Mouse (Mus musculus) MEL (cell line): ENCODE data around the gene Zfp362. TPM values are rescaled to one million over a fixed set of nuclear protein-coding genes. Genes with fewer than 3 reads are reported as not detected.
A peak's percentile ranks its signal among the peaks of the same experiment; 100 is the strongest.

ENCODE experiments used
- DNase-seq: peaks from one replicate; pipeline ENCODE4 v3.0.0; 2011; ENCODE audit warnings: low read depth, low spot score
- H3K27ac ChIP-seq: 2 replicates; pipeline ENCODE4 v1.5.1; 2012; ENCODE audit warnings: low read depth, mild to moderate bottlenecking, control low read depth, low read length, moderate library complexity; ENCODE audit not compliant: control insufficient read depth
- H3K27me3 ChIP-seq, 2 experiments: fragments of 150-350 bp in 1 of 2; sonication (generic) in 1 of 2; 2 replicates each; pipeline ENCODE4 v1.6.1; 2012; ENCODE audit warnings: low read length in 2 of 2, mild to moderate bottlenecking in 2 of 2, improper control_type of control experiment in 1 of 2, moderate library complexity in 1 of 2; ENCODE audit not compliant: insufficient read depth in 2 of 2, control insufficient read depth in 1 of 2
- H3K36me3 ChIP-seq, 2 experiments: 2 replicates each; pipeline ENCODE4 v1.6.1; 2012 to 2014; ENCODE audit warnings: low read length in 2 of 2, improper control_type of control experiment in 1 of 2, inconsistent platforms in 1 of 2, mild to moderate bottlenecking in 1 of 2; ENCODE audit not compliant: insufficient read depth in 2 of 2, control insufficient read depth in 1 of 2
- H3K4me1 ChIP-seq, 2 experiments: fragments of 150-350 bp in 1 of 2; sonication (generic) in 1 of 2; 2 replicates each; pipeline ENCODE4 v1.6.1; 2012; ENCODE audit warnings: low read length in 2 of 2, improper control_type of control experiment in 1 of 2, mild to moderate bottlenecking in 1 of 2; ENCODE audit not compliant: insufficient read depth in 2 of 2, control insufficient read depth in 1 of 2
- H3K4me3 ChIP-seq, 2 experiments: fragments of 150-350 bp in 1 of 2; sonication (generic) in 1 of 2; 2 replicates each; pipeline ENCODE4 v1.5.1; 2012; ENCODE audit warnings: low read depth in 2 of 2, low read length in 2 of 2, mild to moderate bottlenecking in 2 of 2, moderate library complexity in 2 of 2, control low read depth in 1 of 2, improper control_type of control experiment in 1 of 2; ENCODE audit not compliant: control insufficient read depth in 1 of 2, insufficient read depth in 1 of 2
- H3K79me2 ChIP-seq: 2 replicates; pipeline ENCODE4 v1.6.1; 2012; ENCODE audit warnings: mild to moderate bottlenecking, low read length, moderate library complexity; ENCODE audit not compliant: control insufficient read depth, poor library complexity, insufficient read depth
- H3K9ac ChIP-seq: 2 replicates; pipeline ENCODE4 v1.6.1; 2012; ENCODE audit warnings: low read depth, mild to moderate bottlenecking, control low read depth, low read length, moderate library complexity; ENCODE audit not compliant: control insufficient read depth, poor library complexity, severe bottlenecking
- H3K9me3 ChIP-seq: fragments of 150-350 bp; sonication (generic); replicated peaks from 2 replicates; pipeline ENCODE4 v1.6.1; 2012; ENCODE audit warnings: mild to moderate bottlenecking, low read length, improper control_type of control experiment, moderate library complexity; ENCODE audit not compliant: insufficient read depth
- BHLHE40 ChIP-seq: IDR thresholded peaks from 2 replicates; pipeline ENCODE4 v1.6.1; 2012; ENCODE audit warnings: low read depth, mild to moderate bottlenecking, inconsistent platforms, low read length, improper control_type of control experiment, borderline replicate concordance
- CTCF ChIP-seq, 3 experiments: IDR thresholded peaks in 2 of 3; conservative IDR thresholded peaks in 1 of 3; 2 replicates each; pipeline ENCODE4 v1.5.1; 2011 to 2012; ENCODE audit warnings: low read length in 3 of 3, low read depth in 2 of 3, mild to moderate bottlenecking in 2 of 3, improper control_type of control experiment in 1 of 3, inconsistent platforms in 1 of 3, mixed read lengths in 1 of 3, moderate library complexity in 1 of 3; ENCODE audit not compliant: control insufficient read depth in 1 of 3, insufficient read depth in 1 of 3, poor library complexity in 1 of 3, severe bottlenecking in 1 of 3
- ELF1 ChIP-seq: IDR thresholded peaks from 2 replicates; pipeline ENCODE4 v1.6.1; 2014; ENCODE audit warnings: low read depth, mild to moderate bottlenecking, inconsistent platforms, low read length, improper control_type of control experiment, moderate library complexity
- EP300 ChIP-seq, 2 experiments: IDR thresholded peaks; 2 replicates each; pipeline ENCODE4 v1.6.1; 2011; ENCODE audit warnings: improper control_type of control experiment in 2 of 2, low read length in 2 of 2, low read depth in 1 of 2, mild to moderate bottlenecking in 1 of 2
- ETS1 ChIP-seq: IDR thresholded peaks from 2 replicates; pipeline ENCODE4 v1.6.1; 2012; ENCODE audit warnings: low read depth, mild to moderate bottlenecking, inconsistent platforms, low read length, improper control_type of control experiment, moderate library complexity
- GABPA ChIP-seq: IDR thresholded peaks from 2 replicates; pipeline ENCODE4 v1.6.1; 2012; ENCODE audit warnings: low read depth, mild to moderate bottlenecking, inconsistent platforms, low read length, improper control_type of control experiment, moderate library complexity
- GATA1 ChIP-seq: IDR thresholded peaks from 2 replicates; pipeline ENCODE4 v1.6.1; 2011; ENCODE audit warnings: low read depth, low read length, improper control_type of control experiment
- HCFC1 ChIP-seq: IDR thresholded peaks from 2 replicates; pipeline ENCODE4 v1.6.1; 2012; ENCODE audit warnings: low read depth, mild to moderate bottlenecking, inconsistent platforms, low read length, improper control_type of control experiment, moderate library complexity
- JUND ChIP-seq: IDR thresholded peaks from 2 replicates; pipeline ENCODE4 v1.6.1; 2011; ENCODE audit warnings: low read depth, mild to moderate bottlenecking, improper control_type of control experiment, low read length
- MAZ ChIP-seq: IDR thresholded peaks from 2 replicates; pipeline ENCODE4 v1.6.1; 2012; ENCODE audit warnings: low read depth, mild to moderate bottlenecking, inconsistent platforms, low read length, improper control_type of control experiment
- MEF2A ChIP-seq: IDR thresholded peaks from 2 replicates; pipeline ENCODE4 v1.6.1; 2014; ENCODE audit warnings: low read depth, mild to moderate bottlenecking, inconsistent platforms, low read length, improper control_type of control experiment; ENCODE audit not compliant: poor library complexity, insufficient replicate concordance, severe bottlenecking; ENCODE audit errors: extremely low read depth
- MXI1 ChIP-seq: IDR thresholded peaks from 2 replicates; pipeline ENCODE4 v1.6.1; 2011; ENCODE audit warnings: mild to moderate bottlenecking, low read depth, low read length, improper control_type of control experiment
- MYC ChIP-seq: IDR thresholded peaks from 2 replicates; pipeline ENCODE4 v1.6.1; 2011; ENCODE audit warnings: low read depth, mild to moderate bottlenecking, low read length, improper control_type of control experiment, moderate library complexity
- NRF1 ChIP-seq: IDR thresholded peaks from 2 replicates; pipeline ENCODE4 v1.6.1; 2014; ENCODE audit warnings: low read depth, mild to moderate bottlenecking, inconsistent platforms, low read length, improper control_type of control experiment, moderate library complexity; ENCODE audit not compliant: poor library complexity, insufficient read depth, severe bottlenecking
- POLR2A ChIP-seq, 2 experiments: IDR thresholded peaks; 2 replicates each; pipeline ENCODE4 v1.6.1; 2011 to 2012; ENCODE audit warnings: low read length in 2 of 2, mild to moderate bottlenecking in 2 of 2, control low read depth in 1 of 2, improper control_type of control experiment in 1 of 2, low read depth in 1 of 2, moderate library complexity in 1 of 2; ENCODE audit not compliant: control insufficient read depth in 1 of 2, insufficient read depth in 1 of 2, poor library complexity in 1 of 2
- POLR2AphosphoS5 ChIP-seq: IDR thresholded peaks from 2 replicates; pipeline ENCODE4 v1.6.1; 2012; ENCODE audit warnings: low read depth, borderline replicate concordance, mild to moderate bottlenecking, inconsistent platforms, low read length, moderate library complexity, mixed read lengths
- RCOR1 ChIP-seq: IDR thresholded peaks from 2 replicates; pipeline ENCODE4 v1.6.1; 2012; ENCODE audit warnings: low read depth, mild to moderate bottlenecking, inconsistent platforms, low read length, improper control_type of control experiment
- TAL1 ChIP-seq: IDR thresholded peaks from 2 replicates; pipeline ENCODE4 v1.6.1; 2012; ENCODE audit warnings: mild to moderate bottlenecking, inconsistent platforms, low read length, moderate library complexity, mixed read lengths
- TBP ChIP-seq: IDR thresholded peaks from 2 replicates; pipeline ENCODE4 v1.8.0; 2011; ENCODE audit warnings: low read depth, low read length, improper control_type of control experiment
- UBTF ChIP-seq: IDR thresholded peaks from 2 replicates; pipeline ENCODE4 v1.6.1; 2012; ENCODE audit warnings: low read depth, mild to moderate bottlenecking, inconsistent platforms, low read length, improper control_type of control experiment, moderate library complexity, borderline replicate concordance; ENCODE audit not compliant: insufficient read depth
- ZC3H11A ChIP-seq: IDR thresholded peaks from 2 replicates; pipeline ENCODE4 v1.6.1; 2012; ENCODE audit warnings: low read depth, mild to moderate bottlenecking, inconsistent platforms, low read length, improper control_type of control experiment
- ZMIZ1 ChIP-seq: IDR thresholded peaks from 2 replicates; pipeline ENCODE4 v1.6.1; 2012; ENCODE audit warnings: low read depth, mild to moderate bottlenecking, inconsistent platforms, low read length, improper control_type of control experiment, moderate library complexity
- ZNF384 ChIP-seq: IDR thresholded peaks from 2 replicates; pipeline ENCODE4 v1.6.1; 2012; ENCODE audit warnings: low read depth, mild to moderate bottlenecking, inconsistent platforms, low read length, improper control_type of control experiment
- polyA plus RNA-seq, 2 experiments: library from polyadenylated mRNA; stranded (reverse) in 1 of 2; unstranded in 1 of 2; fragments of >175 nt in 1 of 2; fragments of >200 nt in 1 of 2; gene quantifications; 2 replicates each; pipeline versions ENCODE4 v1.2.1 to v1.2.4; 2012; ENCODE audit warnings: low replicate concordance in 2 of 2, low read depth in 1 of 2; ENCODE audit not compliant: insufficient read length in 2 of 2, insufficient read depth in 1 of 2, missing spikeins in 1 of 2
- total RNA-seq: library from RNA; depleted of rRNA; stranded (reverse); fragments of 300-350 nt; gene quantifications from 2 replicates; pipeline ENCODE4 v1.2.3, GENCODE M21; 2012

The Zfp362 gene
- total and polyA plus RNA-seq, 3 experiments = 2.4 to 30.1 TPM; not detected in 1

GRCm38 (mm10) chr4:128727019-128727720 is 78.7 kb downstream of the Zfp362 start (continued):
- TF ChIP-seq TAL1 = no peak
- TF ChIP-seq MYC = no peak
- no peak for TF ChIP-seq RCOR1
- TF ChIP-seq POLR2AphosphoS5 = no peak
- no peak for TF ChIP-seq GATA1
- no peak for TF ChIP-seq ZC3H11A
- no peak for TF ChIP-seq CTCF (IDR thresholded peaks at IDR 0.05 in 2 of 3, conservative IDR thresholded peaks at IDR 0.05 in 1 of 3; ENCODE audit: control insufficient read depth in 1 of 3, insufficient read depth in 1 of 3, low read depth in 2 of 3, low read length in 3 of 3, poor library complexity in 1 of 3, severe bottlenecking in 1 of 3)
- TF ChIP-seq ZNF384 = no peak
- TF ChIP-seq HCFC1 = 0 out of 2 replicates have a peak, but pooled peaks have one; percentile 36
- TF ChIP-seq ELF1 = 0 out of 2 replicates have a peak, but pooled peaks have one; percentile 19
- no peak for TF ChIP-seq UBTF

- Histone ChIP-seq H3K36me3 (peaks cover 0 to 27% of the 10 kb centered on the region in 2 experiments; a peak in 2 of 4 replicates), H3K27ac (no peak overlapping the region), H3K9me3 (no peaks in the 10 kb centered on the region), H3K4me1 (peaks cover 9 to 26% of the 10 kb centered on the region in 2 experiments), H3K79me2 (peaks cover 20% of the 10 kb centered on the region), H3K27me3 (no peaks in the 10 kb centered on the region), H3K9ac (no peak overlapping the region), H3K4me3 (no peak overlapping the region)
- TF ChIP-seq UBTF (no peak), HCFC1 (no peak), BHLHE40 (no peak), TBP (no peak), MXI1 (no peak), ZNF384 (no peak)
- DNase-seq = no peak
Measured at GRCm38 (mm10) chr4:128724059-128724458, 81.8 kb downstream of the Zfp362 start.

- no peaks in the 10 kb centered on the region for H3K9me3 ChIP-seq
- TF ChIP-seq GABPA = no peak
- no peak for TF ChIP-seq ETS1
- no peak for TF ChIP-seq HCFC1
- no peak for TF ChIP-seq MAZ
- TF ChIP-seq EP300 (IDR thresholded peaks at IDR 0.05; ENCODE audit: low read depth in 1 of 2, low read length in 2 of 2) = no peak
- TF ChIP-seq BHLHE40 = no peak
- TF ChIP-seq ELF1 = no peak
- TF ChIP-seq JUND = no peak
- no peak for TF ChIP-seq ZMIZ1
- no peak for TF ChIP-seq ZC3H11A
- TF ChIP-seq MEF2A = no peak
- no peak for TF ChIP-seq POLR2A (IDR thresholded peaks at IDR 0.05; ENCODE audit: control insufficient read depth in 1 of 2, insufficient read depth in 1 of 2, low read depth in 1 of 2, low read length in 2 of 2, poor library complexity in 1 of 2)
- no peak for TF ChIP-seq POLR2AphosphoS5
- no peak for TF ChIP-seq NRF1
- TF ChIP-seq GATA1 = no peak
- TF ChIP-seq RCOR1 = no peak
- TF ChIP-seq, all 39 proteins: peak for 0
- Histone ChIP-seq H3K36me3 (peaks cover 0 to 26% of the 10 kb centered on the region in 2 experiments; a peak in 2 of 4 replicates), H3K27ac (no peak overlapping the region), H3K4me1 (peaks cover 9 to 24% of the 10 kb centered on the region in 2 experiments), H3K4me3 (no peak overlapping the region), H3K79me2 (peaks cover 14% of the 10 kb centered on the region), H3K9ac (no peak overlapping the region), H3K27me3 (no peaks in the 10 kb centered on the region)
- DNase-seq = no peak
Measured at GRCm38 (mm10) chr4:128723431-128723830, 82.4 kb downstream of the Zfp362 start.
